Mouse (Mus musculus) ovary, postnatal 10 days (tissue): ENCODE data around the gene Rexo1.
A peak's percentile ranks its signal among the peaks of the same experiment; 100 is the strongest.
"Not testable (repeated sequence)": the region's sequence is repeated elsewhere in the genome, so short reads cannot be mapped to it uniquely, and the experiment has no call there.

ENCODE experiments used
- DNase-seq: peaks from one replicate; pipeline ENCODE4 v3.0.0; 2022; ENCODE audit warnings: low spot score

The Rexo1 gene

GRCm38 (mm10) chr10:80561116-80561944 is at the start of gene Rexo1:
TSS of gene Rexo1 (minus strand) at chr10:80561560.
- peak; percentile 83 for DNase-seq

- DNase-seq, result no peak
These were observed 49.7 kb upstream of the Rexo1 start for GRCm38 (mm10) chr10:80611024-80611423.

- no peak for DNase-seq
These were observed 48.9 kb upstream of the Rexo1 start for GRCm38 (mm10) chr10:80610116-80610785.

GRCm38 (mm10) chr10:80609269-80609924 is 48.0 kb upstream of the Rexo1 start:
- DNase-seq, result no peak

- DNase-seq, result no peak
These were observed 47.1 kb upstream of the Rexo1 start for GRCm38 (mm10) chr10:80608435-80608834.

GRCm38 (mm10) chr10:80606737-80607350 is 45.5 kb upstream of the Rexo1 start:
- no peak for DNase-seq

- no peak for DNase-seq
These were observed 44.9 kb upstream of the Rexo1 start for GRCm38 (mm10) chr10:80606306-80606705.

- not testable (repeated sequence) for DNase-seq
These were observed 44.4 kb upstream of the Rexo1 start, which contains the start of gene Gm49322 for GRCm38 (mm10) chr10:80605721-80606120. TSS of gene Gm49322 (plus strand) at chr10:80606021.

- DNase-seq, result no peak
These were observed 43.6 kb upstream of the Rexo1 start for GRCm38 (mm10) chr10:80604988-80605387.

GRCm38 (mm10) chr10:80604001-80604509 is 42.7 kb upstream of the Rexo1 start:
- no peak for DNase-seq

- DNase-seq, result no peak
These were observed 42.0 kb upstream of the Rexo1 start for GRCm38 (mm10) chr10:80603364-80603763.

- peak; percentile 90 for DNase-seq
These were observed 41.5 kb upstream of the Rexo1 start, which contains the start of the genes Scamp4 and Adat3 for GRCm38 (mm10) chr10:80602698-80603325. TSS of gene Scamp4 (plus strand) at chr10:80602872. TSS of gene Adat3 (plus strand) at chr10:80602880.

- no peak for DNase-seq
These were observed 35.0 kb upstream of the Rexo1 start for GRCm38 (mm10) chr10:80596318-80596717.

- DNase-seq, result peak; percentile 73
These were observed 28.8 kb upstream of the Rexo1 start, which contains the start of gene Abhd17a for GRCm38 (mm10) chr10:80589879-80590854. TSS of gene Abhd17a (minus strand) at chr10:80590341.

- no peak for DNase-seq
These were observed 27.9 kb upstream of the Rexo1 start for GRCm38 (mm10) chr10:80589127-80589878.

- no peak for DNase-seq
These were observed 25.9 kb upstream of the Rexo1 start for GRCm38 (mm10) chr10:80587305-80587657.

- no peak for DNase-seq
These were observed 25.3 kb upstream of the Rexo1 start for GRCm38 (mm10) chr10:80586407-80587304.

- no peak for DNase-seq
These were observed 24.2 kb upstream of the Rexo1 start for GRCm38 (mm10) chr10:80585581-80585980.
